Mouse (Mus musculus): ENCODE measurements around the gene Ppp2r2d.

Gene Ppp2r2d

GRCm38 (mm10) chr7:138845544-138846391 lies at the start of gene Ppp2r2d, which contains the start of gene Mapk1ip1:
Ppp2r2d (plus strand) TSS chr7:138846079.
Mapk1ip1 (minus strand) TSS chr7:138846273.
- peak; percentile 96 for DNase-seq

GRCm38 (mm10) chr7:138803386-138803785 lies 42.5 kb upstream of the Ppp2r2d start:
- DNase-seq = no peak

GRCm38 (mm10) chr7:138807146-138807545 lies 38.7 kb upstream of the Ppp2r2d start:
- no peak for DNase-seq

GRCm38 (mm10) chr7:138813213-138813875 lies 32.5 kb upstream of the Ppp2r2d start:
- DNase-seq = no peak

GRCm38 (mm10) chr7:138818314-138818713 lies 27.6 kb upstream of the Ppp2r2d start:
- DNase-seq = no peak

GRCm38 (mm10) chr7:138824423-138824822 lies 21.5 kb upstream of the Ppp2r2d start:
- DNase-seq = no peak

- DNase-seq = no peak
Measured at GRCm38 (mm10) chr7:138824995-138825756, 20.7 kb upstream of the Ppp2r2d start.

GRCm38 (mm10) chr7:138827812-138828211 lies 18.1 kb upstream of the Ppp2r2d start:
- peak; percentile 63 for DNase-seq

GRCm38 (mm10) chr7:138835028-138835427 lies 10.9 kb upstream of the Ppp2r2d start:
- DNase-seq = no peak

- peak; percentile 62 for DNase-seq
Measured at GRCm38 (mm10) chr7:138840594-138841021, 5.3 kb upstream of the Ppp2r2d start.

- DNase-seq = no peak
Measured at GRCm38 (mm10) chr7:138841436-138842151, 4.3 kb upstream of the Ppp2r2d start.

GRCm38 (mm10) chr7:138843421-138843820 lies 2.5 kb upstream of the Ppp2r2d start:
- no peak for DNase-seq

GRCm38 (mm10) chr7:138845111-138845510 lies 768 bp upstream of the Ppp2r2d start:
- no peak for DNase-seq

GRCm38 (mm10) chr7:138846502-138846991 lies 668 bp downstream of the Ppp2r2d start:
- DNase-seq = no peak

- DNase-seq = no peak
Measured at GRCm38 (mm10) chr7:138847316-138848027, 1.6 kb downstream of the Ppp2r2d start.

GRCm38 (mm10) chr7:138848028-138848920 lies 2.4 kb downstream of the Ppp2r2d start:
- DNase-seq = no peak

- no peak for DNase-seq
Measured at GRCm38 (mm10) chr7:138850083-138850482, 4.2 kb downstream of the Ppp2r2d start.

GRCm38 (mm10) chr7:138853417-138854031 lies 7.6 kb downstream of the Ppp2r2d start:
- DNase-seq = no peak

GRCm38 (mm10) chr7:138854201-138854600 lies 8.3 kb downstream of the Ppp2r2d start:
- DNase-seq = no peak

- no peak for DNase-seq
Measured at GRCm38 (mm10) chr7:138856670-138857069, 10.8 kb downstream of the Ppp2r2d start.
